Mouse (Mus musculus): ENCODE measurements around the gene Rab3a. TPM values are rescaled to one million over a fixed set of nuclear protein-coding genes. Genes with fewer than 3 reads are reported as not detected.

Rab3a gene
- polyA plus RNA-seq, 1 experiment from 2014 or later = 23.4 TPM

- Histone ChIP-seq H3K4me3 (replicated peaks; ENCODE audit: low read length) (no peak overlapping the region), H3K27ac (ENCODE audit: low read length) (no peak overlapping the region), H3K9ac (ENCODE audit: low read length) (no peak overlapping the region), H3K4me2 (ENCODE audit: low read depth, low read length) (no peak overlapping the region), H3K36me3 (ENCODE audit: control insufficient read depth, insufficient read depth, low read length) (no peaks in the 10 kb centered on the region), H3K9me3 (replicated peaks; ENCODE audit: control insufficient read depth, low read length) (no peaks in the 10 kb centered on the region), H3K27me3 (ENCODE audit: control insufficient read depth, insufficient read depth, low read length) (peaks cover 18% of the 10 kb centered on the region), H3K4me1 (ENCODE audit: control insufficient read depth, insufficient read depth, low read length) (0 out of 2 replicates have a peak, but pooled peaks cover 3% of the 10 kb centered on the region)
- 87% methylated on average over 4 of the region's 4 CpGs for WGBS
- ATAC-seq (ENCODE audit: insufficient read depth, low FRiP score) = no peak
These were observed 23.5 kb upstream of the Rab3a start for GRCm38 (mm10) chr8:70730956-70731355.

- H3K4me1 ChIP-seq (ENCODE audit: control insufficient read depth, insufficient read depth, low read length) = no peaks in the 10 kb centered on the region
- H3K4me2 ChIP-seq (ENCODE audit: low read depth, low read length) = no peak overlapping the region
- no peaks in the 10 kb centered on the region for H3K9me3 ChIP-seq (replicated peaks; ENCODE audit: control insufficient read depth, low read length)
- 61% methylated on average over 5 of the region's 5 CpGs for WGBS
- H3K27me3 ChIP-seq (ENCODE audit: control insufficient read depth, insufficient read depth, low read length) = peaks cover 6% of the 10 kb centered on the region; the same call in 1 of the 2 replicates
- no peak overlapping the region for H3K27ac ChIP-seq (ENCODE audit: low read length)
- no peak overlapping the region for H3K4me3 ChIP-seq (replicated peaks; ENCODE audit: low read length)
- no peaks in the 10 kb centered on the region for H3K36me3 ChIP-seq (ENCODE audit: control insufficient read depth, insufficient read depth, low read length)
- ATAC-seq (ENCODE audit: insufficient read depth, low FRiP score) = no peak
- no peak overlapping the region for H3K9ac ChIP-seq (ENCODE audit: low read length)
These were observed 16.8 kb upstream of the Rab3a start for GRCm38 (mm10) chr8:70737705-70738104.

- Histone ChIP-seq H3K27me3 (ENCODE audit: control insufficient read depth, insufficient read depth, low read length) (peaks cover 11% of the 10 kb centered on the region), H3K36me3 (ENCODE audit: control insufficient read depth, insufficient read depth, low read length) (no peaks in the 10 kb centered on the region), H3K9ac (ENCODE audit: low read length) (no peak overlapping the region), H3K9me3 (replicated peaks; ENCODE audit: control insufficient read depth, low read length) (no peaks in the 10 kb centered on the region), H3K27ac (ENCODE audit: low read length) (no peak overlapping the region), H3K4me3 (replicated peaks; ENCODE audit: low read length) (no peak overlapping the region), H3K4me2 (ENCODE audit: low read depth, low read length) (no peak overlapping the region), H3K4me1 (ENCODE audit: control insufficient read depth, insufficient read depth, low read length) (peaks cover under 1% of the 10 kb centered on the region)
- ATAC-seq (ENCODE audit: insufficient read depth, low FRiP score) = no peak
- 58% methylated on average over 3 of the region's 3 CpGs for WGBS
These were observed 16.3 kb upstream of the Rab3a start for GRCm38 (mm10) chr8:70738211-70738610.

- H3K4me3 ChIP-seq (replicated peaks; ENCODE audit: low read length) = no peak overlapping the region
- H3K4me2 ChIP-seq (ENCODE audit: low read depth, low read length) = no peak overlapping the region
- H3K4me1 ChIP-seq (ENCODE audit: control insufficient read depth, insufficient read depth, low read length) = peaks cover 10% of the 10 kb centered on the region
- no peak overlapping the region for H3K9ac ChIP-seq (ENCODE audit: low read length)
- no peak overlapping the region for H3K27ac ChIP-seq (ENCODE audit: low read length)
- ATAC-seq (ENCODE audit: insufficient read depth, low FRiP score) = no peak
- WGBS = 47% methylated on average over 5 of the region's 5 CpGs
- peaks cover 39% of the 10 kb centered on the region for H3K27me3 ChIP-seq (ENCODE audit: control insufficient read depth, insufficient read depth, low read length)
- H3K9me3 ChIP-seq (replicated peaks; ENCODE audit: control insufficient read depth, low read length) = no peaks in the 10 kb centered on the region
- no peaks in the 10 kb centered on the region for H3K36me3 ChIP-seq (ENCODE audit: control insufficient read depth, insufficient read depth, low read length)
These were observed 12.8 kb upstream of the Rab3a start for GRCm38 (mm10) chr8:70741661-70742060.

- H3K36me3 ChIP-seq (ENCODE audit: control insufficient read depth, insufficient read depth, low read length) = no peaks in the 10 kb centered on the region
- H3K9me3 ChIP-seq (replicated peaks; ENCODE audit: control insufficient read depth, low read length) = no peaks in the 10 kb centered on the region
- H3K4me3 ChIP-seq (replicated peaks; ENCODE audit: low read length) = no peak overlapping the region
- WGBS = 43% methylated on average over 11 of the region's 11 CpGs
- H3K4me1 ChIP-seq (ENCODE audit: control insufficient read depth, insufficient read depth, low read length) = peaks cover 10% of the 10 kb centered on the region
- H3K4me2 ChIP-seq (ENCODE audit: low read depth, low read length) = no peak overlapping the region
- no peak overlapping the region for H3K27ac ChIP-seq (ENCODE audit: low read length)
- peaks cover 39% of the 10 kb centered on the region for H3K27me3 ChIP-seq (ENCODE audit: control insufficient read depth, insufficient read depth, low read length)
- no peak overlapping the region for H3K9ac ChIP-seq (ENCODE audit: low read length)
- ATAC-seq (ENCODE audit: insufficient read depth, low FRiP score) = no peak
These were observed 12.3 kb upstream of the Rab3a start for GRCm38 (mm10) chr8:70742176-70742575.

- H3K27me3 ChIP-seq (ENCODE audit: control insufficient read depth, insufficient read depth, low read length) = peaks cover 39% of the 10 kb centered on the region
- peaks cover 10% of the 10 kb centered on the region for H3K4me1 ChIP-seq (ENCODE audit: control insufficient read depth, insufficient read depth, low read length)
- no peak overlapping the region for H3K9ac ChIP-seq (ENCODE audit: low read length)
- 5% methylated on average over 38 of the region's 38 CpGs for WGBS
- H3K4me3 ChIP-seq (replicated peaks; ENCODE audit: low read length) = peak overlapping the region; percentile 11; the same call in 1 of the 2 replicates
- H3K4me2 ChIP-seq (ENCODE audit: low read depth, low read length) = peak overlapping the region; percentile 56; the same call in 1 of the 2 replicates
- H3K27ac ChIP-seq (ENCODE audit: low read length) = no peak overlapping the region
- ATAC-seq (ENCODE audit: insufficient read depth, low FRiP score) = no peak
- no peaks in the 10 kb centered on the region for H3K9me3 ChIP-seq (replicated peaks; ENCODE audit: control insufficient read depth, low read length)
- no peaks in the 10 kb centered on the region for H3K36me3 ChIP-seq (ENCODE audit: control insufficient read depth, insufficient read depth, low read length)
These were observed 11.4 kb upstream of the Rab3a start for GRCm38 (mm10) chr8:70742981-70743655.

GRCm38 (mm10) chr8:70743656-70744590, 10.6 kb upstream of the Rab3a start:
- 5% methylated on average over 48 of the region's 48 CpGs for WGBS
- no peak for ATAC-seq (ENCODE audit: insufficient read depth, low FRiP score)
- peak overlapping the region; percentile 54 for H3K9ac ChIP-seq (ENCODE audit: low read length)

GRCm38 (mm10) chr8:70744806-70745205, 9.7 kb upstream of the Rab3a start:
- no peak overlapping the region; the same call in 1 of the 2 replicates for H3K4me2 ChIP-seq (ENCODE audit: low read depth, low read length)

More at GRCm38 (mm10) chr8:70743656-70744590, 10.6 kb upstream of the Rab3a start:
- peak overlapping the region; percentile 30 for H3K4me3 ChIP-seq (replicated peaks; ENCODE audit: low read length)
- peaks cover 42% of the 10 kb centered on the region for H3K27me3 ChIP-seq (ENCODE audit: control insufficient read depth, insufficient read depth, low read length)
- H3K27ac ChIP-seq (ENCODE audit: low read length) = no peak overlapping the region
- H3K9me3 ChIP-seq (replicated peaks; ENCODE audit: control insufficient read depth, low read length) = no peaks in the 10 kb centered on the region
- H3K36me3 ChIP-seq (ENCODE audit: control insufficient read depth, insufficient read depth, low read length) = no peaks in the 10 kb centered on the region
- peaks cover 10% of the 10 kb centered on the region for H3K4me1 ChIP-seq (ENCODE audit: control insufficient read depth, insufficient read depth, low read length)
- peak overlapping the region; percentile 56 for H3K4me2 ChIP-seq (ENCODE audit: low read depth, low read length)

GRCm38 (mm10) chr8:70745691-70746220, 8.7 kb upstream of the Rab3a start:
- WGBS = 52% methylated on average over 19 of the region's 19 CpGs
- H3K27ac ChIP-seq (ENCODE audit: low read length) = no peak overlapping the region
- no peak overlapping the region for H3K4me3 ChIP-seq (replicated peaks; ENCODE audit: low read length)
- H3K27me3 ChIP-seq (ENCODE audit: control insufficient read depth, insufficient read depth, low read length) = peaks cover 43% of the 10 kb centered on the region
- no peaks in the 10 kb centered on the region for H3K36me3 ChIP-seq (ENCODE audit: control insufficient read depth, insufficient read depth, low read length)
- peaks cover 10% of the 10 kb centered on the region for H3K4me1 ChIP-seq (ENCODE audit: control insufficient read depth, insufficient read depth, low read length)
- ATAC-seq (ENCODE audit: insufficient read depth, low FRiP score) = no peak
- no peaks in the 10 kb centered on the region for H3K9me3 ChIP-seq (replicated peaks; ENCODE audit: control insufficient read depth, low read length)
- no peak overlapping the region for H3K4me2 ChIP-seq (ENCODE audit: low read depth, low read length)
- H3K9ac ChIP-seq (ENCODE audit: low read length) = no peak overlapping the region

More at GRCm38 (mm10) chr8:70744806-70745205, 9.7 kb upstream of the Rab3a start:
- Histone ChIP-seq H3K4me3 (replicated peaks; ENCODE audit: low read length) (no peak overlapping the region), H3K27me3 (ENCODE audit: control insufficient read depth, insufficient read depth, low read length) (peaks cover 43% of the 10 kb centered on the region), H3K27ac (ENCODE audit: low read length) (no peak overlapping the region), H3K36me3 (ENCODE audit: control insufficient read depth, insufficient read depth, low read length) (no peaks in the 10 kb centered on the region), H3K4me1 (ENCODE audit: control insufficient read depth, insufficient read depth, low read length) (peaks cover 10% of the 10 kb centered on the region), H3K9ac (ENCODE audit: low read length) (no peak overlapping the region), H3K9me3 (replicated peaks; ENCODE audit: control insufficient read depth, low read length) (no peaks in the 10 kb centered on the region)
- WGBS = 48% methylated on average over 11 of the region's 11 CpGs
- ATAC-seq (ENCODE audit: insufficient read depth, low FRiP score) = no peak

Data from stomach, embryonic 16.5 days (tissue).